Mouse (Mus musculus) hematopoietic multipotent progenitor cell, adult 10-12 weeks (in vitro differentiated cells): Measurements from ENCODE around the gene Pon3. TPM values are rescaled to one million over a fixed set of nuclear protein-coding genes. Genes with fewer than 3 reads are reported as not detected.

ENCODE experiments used
- polyA plus RNA-seq: library from polyadenylated mRNA; stranded (reverse); fragments of >175 nt; gene quantifications from 2 replicates; pipeline ENCODE4 v1.2.3, GENCODE M21; 2012; ENCODE audit warnings: low replicate concordance

Gene Pon3
- polyA plus RNA-seq: 0.91 and 0.99 TPM in 2 replicates

GRCm38 (mm10) chr6:5255722-5256451, at the start of gene Pon3:
Gene Pon3 (minus strand): TSS chr6:5256286.

GRCm38 (mm10) chr6:5298092-5298554, 42.0 kb upstream of the Pon3 start, which contains the start of gene Pon2:
Gene Pon2 (minus strand): TSS chr6:5298455.

GRCm38 (mm10) chr6:5193693-5194092, 62.4 kb downstream of the Pon3 start, which contains the start of gene Pon1:
Gene Pon1 (minus strand): TSS chr6:5193946.

Other genes with a start within 250 kb of the Pon3 start
- not detected in 2 replicates for gene Pon1, start 62.3 kb downstream of the Pon3 start, polyA plus RNA-seq
- 24.5 and 27.0 TPM in 2 replicates for gene Pon2, start 42.2 kb upstream of the Pon3 start, polyA plus RNA-seq
- not detected in 2 replicates for gene Asb4, start 127.1 kb upstream of the Pon3 start, polyA plus RNA-seq
- not detected in 2 replicates for gene Pdk4, start 240.0 kb upstream of the Pon3 start, polyA plus RNA-seq